Mouse (Mus musculus) adrenal gland, adult 8-10 months (tissue): ENCODE results near the gene Smco1. TPM values are rescaled to one million over a fixed set of nuclear protein-coding genes. Genes with fewer than 3 reads are reported as not detected.

Experiments
- DNase-seq: peaks from one replicate; pipeline ENCODE4 v3.0.0; 2022
- microRNA-seq, 2 experiments: library from miRNA; unstranded; fragments of <30 nt; microRNA quantifications; one replicate each; pipeline ENCODE4 v1.2.0; 2022
- total RNA-seq, 4 experiments: library from RNA; stranded (reverse); gene quantifications; 2 replicates each; pipeline ENCODE4 v1.2.4; 2022

Smco1 gene
- total RNA-seq, 4 experiments from 2014 or later, result not detected

DNA sequence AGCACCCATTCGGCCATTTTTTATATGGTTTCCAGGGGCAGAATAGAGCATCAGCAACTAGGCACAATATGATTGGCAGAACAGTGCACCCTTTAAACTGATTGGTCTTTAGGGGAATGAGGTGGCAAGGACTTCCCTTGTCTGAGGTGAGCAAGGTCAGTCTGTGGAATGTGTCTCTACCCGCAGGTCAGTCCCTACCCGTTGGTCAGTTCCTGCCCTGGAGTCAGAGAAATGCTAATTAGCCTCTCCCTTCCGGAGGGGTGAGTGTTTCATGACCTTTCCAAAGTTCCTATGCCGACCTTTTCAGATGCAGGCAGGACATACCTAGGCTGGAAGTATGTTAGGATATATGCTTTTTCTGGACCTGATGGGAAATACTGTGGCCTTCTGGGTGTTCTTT, 41.1 kb downstream of the Smco1 start:
- DNase-seq, result no peak

- DNase-seq, result no peak
Observed at GRCm38 (mm10) chr16:32312859-32313258, 41.6 kb downstream of the Smco1 start.

DNA sequence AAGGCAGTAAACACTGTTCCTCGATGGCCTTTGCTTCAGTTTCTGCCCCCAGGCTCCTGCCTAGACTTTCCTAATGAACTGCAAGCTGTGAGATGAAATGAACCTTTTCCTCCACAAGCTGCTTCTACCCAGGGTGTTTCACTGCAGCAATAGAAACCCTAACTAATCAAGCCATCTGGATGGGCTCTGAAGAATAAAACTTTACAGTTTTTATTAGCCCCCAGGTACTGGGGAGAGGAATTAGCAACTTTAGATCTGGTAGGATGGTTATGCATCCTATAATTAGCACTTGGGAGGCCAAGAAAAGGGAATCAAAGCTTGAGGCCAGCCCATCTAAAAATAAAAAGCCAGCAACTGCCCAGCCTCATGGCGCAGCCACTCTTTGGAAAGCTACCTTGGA, 45.3 kb downstream of the Smco1 start:
- no peak for DNase-seq

DNA sequence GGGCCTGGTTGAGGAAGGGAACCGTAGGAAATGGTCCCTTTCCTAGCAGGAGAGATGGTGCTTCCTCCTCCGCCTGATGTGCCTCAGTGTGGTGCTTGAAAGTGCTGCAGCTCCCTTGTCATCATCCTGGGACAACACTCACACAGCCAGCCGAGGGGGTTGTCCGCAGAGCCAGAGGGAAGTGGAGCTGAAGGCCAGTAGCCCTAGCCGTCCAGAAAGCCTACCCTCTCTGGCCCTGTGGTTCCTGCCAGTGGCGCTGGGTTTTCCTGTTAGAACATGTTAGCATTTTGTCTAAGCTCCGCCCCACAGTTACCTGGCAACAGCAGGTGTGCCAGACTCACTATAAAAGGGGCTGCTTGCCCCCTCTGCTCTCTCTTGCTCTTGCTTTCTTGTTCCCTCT, 52.7 kb downstream of the Smco1 start:
- no peak for DNase-seq

Small RNAs within 50 kb of the gene (microRNA-seq; reads per million reads assigned to microRNA genes)
- gene Mir1946a, result 0 reads per million in 2 experiments

Other genes with a start within 250 kb of the Smco1 start
- gene Pak2, start 192.1 kb upstream of the Smco1 start, total RNA-seq, result 10 to 100 TPM; 54.5 to 62.5 (median 60.6) TPM
- 10 to 100 TPM; 25.3 to 39.8 (median 33.4) TPM for gene Pigx, start 171.7 kb upstream of the Smco1 start, total RNA-seq
- 10 to 100 TPM; 10.3 to 19.0 (median 14.6) TPM for gene Cep19, start 171.7 kb upstream of the Smco1 start, total RNA-seq
- 1 to 10 TPM; 5.5 to 9.9 (median 8.4) TPM for gene Nrros, start 105.9 kb upstream of the Smco1 start, total RNA-seq
- not detected for gene Bex6, start 91.6 kb upstream of the Smco1 start, total RNA-seq
- 10 to 100 TPM; 16.8 to 20.1 (median 19.2) TPM for gene Fbxo45, start 24.3 kb upstream of the Smco1 start, total RNA-seq
- gene Wdr53, start 24.2 kb upstream of the Smco1 start, total RNA-seq, result 10 to 100 TPM; 13.0 to 17.8 (median 14.9) TPM
- gene Rnf168, start 6.0 kb downstream of the Smco1 start, total RNA-seq, result 10 to 100 TPM; 24.5 to 30.2 (median 26.0) TPM
- 10 to 100 TPM; 58.8 to 79.6 (median 69.9) TPM for gene Ubxn7, start 60.8 kb downstream of the Smco1 start, total RNA-seq
- under 1 TPM; 0.37 to 0.91 (median 0.45) TPM for gene Tm4sf19, start 129.0 kb downstream of the Smco1 start, total RNA-seq
- gene Tctex1d2, start 148.2 kb downstream of the Smco1 start, total RNA-seq, result 10 to 100 TPM in 2 of 4 experiments, 1 to 10 TPM in 2; 7.2 to 13.8 (median 9.2) TPM
- 100 to 1,000 TPM in 1 of 4 experiments, 10 to 100 TPM in 3; 78.1 to 103 (median 87.3) TPM for gene Pcyt1a, start 159.5 kb downstream of the Smco1 start, total RNA-seq
- gene Slc51a, start 216.4 kb downstream of the Smco1 start, total RNA-seq, result under 1 TPM; 0.22 to 0.34 (median 0.27) TPM
- not detected for gene Zdhhc19, start 224.8 kb downstream of the Smco1 start, total RNA-seq